Mouse (Mus musculus) MN1 (cell line): ENCODE data around the gene Slc38a7.
A peak's percentile ranks its signal among the peaks of the same experiment; 100 is the strongest.
"Not testable (repeated sequence)": the region's sequence is repeated elsewhere in the genome, so short reads cannot be mapped to it uniquely, and the experiment has no call there.

Experiments used
- DNase-seq: peaks from one replicate; pipeline ENCODE4 v3.0.0-alpha.2; 2016; ENCODE audit warnings: low spot score

The Slc38a7 gene

GRCm38 (mm10) chr8:95848734-95849464 is 4.4 kb downstream of the Slc38a7 start:
- DNase-seq: no peak

GRCm38 (mm10) chr8:95848061-95848551 is 5.2 kb downstream of the Slc38a7 start:
- no peak for DNase-seq

- no peak for DNase-seq
Observed at GRCm38 (mm10) chr8:95845026-95845425, 8.3 kb downstream of the Slc38a7 start.

- DNase-seq: no peak
Observed at GRCm38 (mm10) chr8:95843968-95844367, 9.4 kb downstream of the Slc38a7 start.

- no peak for DNase-seq
Observed at GRCm38 (mm10) chr8:95841436-95841835, 11.9 kb downstream of the Slc38a7 start.

- DNase-seq: no peak
Observed at GRCm38 (mm10) chr8:95839289-95839688, 14.1 kb downstream of the Slc38a7 start.

GRCm38 (mm10) chr8:95837266-95837665 is 16.1 kb downstream of the Slc38a7 start:
- DNase-seq: no peak

GRCm38 (mm10) chr8:95835891-95836290 is 17.4 kb downstream of the Slc38a7 start:
- no peak for DNase-seq

GRCm38 (mm10) chr8:95833435-95833984 is 19.8 kb downstream of the Slc38a7 start:
- peak; percentile 66 for DNase-seq

GRCm38 (mm10) chr8:95832603-95833434 is 20.5 kb downstream of the Slc38a7 start:
- DNase-seq: peak; percentile 91

- no peak for DNase-seq
Observed at GRCm38 (mm10) chr8:95830144-95830543, 23.2 kb downstream of the Slc38a7 start.

- DNase-seq: not testable (repeated sequence)
Observed at GRCm38 (mm10) chr8:95825162-95825561, 28.2 kb downstream of the Slc38a7 start, which contains the start of gene Sap18b. Gene Sap18b, plus strand, starts transcription at chr8:95825346.

- peak; percentile 76 for DNase-seq
Observed at GRCm38 (mm10) chr8:95822699-95823098, 30.6 kb downstream of the Slc38a7 start.

- no peak for DNase-seq
Observed at GRCm38 (mm10) chr8:95822096-95822495, 31.2 kb downstream of the Slc38a7 start.

- no peak for DNase-seq
Observed at GRCm38 (mm10) chr8:95821266-95821665, 32.1 kb downstream of the Slc38a7 start.

GRCm38 (mm10) chr8:95818211-95818610 is 35.1 kb downstream of the Slc38a7 start:
- DNase-seq: no peak

- DNase-seq: no peak
Observed at GRCm38 (mm10) chr8:95817597-95817996, 35.7 kb downstream of the Slc38a7 start.

- no peak for DNase-seq
Observed at GRCm38 (mm10) chr8:95816044-95816708, 37.2 kb downstream of the Slc38a7 start.

GRCm38 (mm10) chr8:95810184-95810591 is 43.2 kb downstream of the Slc38a7 start:
- DNase-seq: no peak

GRCm38 (mm10) chr8:95809116-95809515 is 44.2 kb downstream of the Slc38a7 start:
- no peak for DNase-seq

GRCm38 (mm10) chr8:95808631-95809030 is 44.7 kb downstream of the Slc38a7 start:
- DNase-seq: no peak

GRCm38 (mm10) chr8:95807861-95808260 is 45.5 kb downstream of the Slc38a7 start:
- DNase-seq: peak; percentile 96
